Mouse (Mus musculus) neural tube, embryonic 14.5 days (tissue): ENCODE results near the gene Gpr18. TPM values are rescaled to one million over a fixed set of nuclear protein-coding genes. Genes with fewer than 3 reads are reported as not detected.

ENCODE experiments used
- ATAC-seq: fragments of 200-750 bp; cut with Nextera tagmentation; 2 replicates; pipeline ENCODE4 v1.8.0; 2017; ENCODE audit warnings: low read depth, mild to moderate bottlenecking, moderate TSS enrichment, moderate library complexity
- H3K27ac ChIP-seq: fragments of 300-500 bp; sonication (generic); 2 replicates; pipeline ENCODE4 v1.5.1; 2014; ENCODE audit warnings: low read depth, mild to moderate bottlenecking, control low read depth, low read length, moderate library complexity, mixed read lengths
- H3K27me3 ChIP-seq: fragments of 300-500 bp; sonication (generic); 2 replicates; pipeline ENCODE4 v1.6.1; 2014; ENCODE audit warnings: low read length; ENCODE audit not compliant: control insufficient read depth, insufficient read depth
- H3K36me3 ChIP-seq: fragments of 300-500 bp; sonication (generic); 2 replicates; pipeline ENCODE4 v1.6.1; 2014; ENCODE audit warnings: low read length, mixed read lengths; ENCODE audit not compliant: control insufficient read depth, insufficient read depth
- H3K4me1 ChIP-seq: fragments of 300-500 bp; sonication (generic); 2 replicates; pipeline ENCODE4 v1.6.1; 2014; ENCODE audit warnings: low read length; ENCODE audit not compliant: control insufficient read depth, insufficient read depth
- H3K4me2 ChIP-seq: fragments of 300-500 bp; sonication (generic); 2 replicates; pipeline ENCODE4 v1.6.1; 2014; ENCODE audit warnings: mild to moderate bottlenecking, low read depth, low read length, control low read depth
- H3K4me3 ChIP-seq: fragments of 300-500 bp; sonication (generic); 2 replicates; pipeline ENCODE4 v1.5.1; 2014; ENCODE audit warnings: low read depth, low read length, control low read depth, mixed read lengths
- H3K9ac ChIP-seq: fragments of 300-500 bp; sonication (generic); replicated peaks from 2 replicates; pipeline ENCODE4 v1.6.1; 2014; ENCODE audit warnings: low read depth, mild to moderate bottlenecking, control low read depth, low read length, mixed read lengths
- H3K9me3 ChIP-seq: fragments of 300-500 bp; sonication (generic); 2 replicates; pipeline ENCODE4 v1.6.1; 2016; ENCODE audit warnings: low read length; ENCODE audit not compliant: control insufficient read depth
- WGBS: fragments of 180-500 bp; shearing (Covaris S2); extraction: QIAGEN DNeasy Blood & Tissue Kit; methylation state at CpG from one replicate; pipeline ENCODE4 v1.1.7; 2014; 5-methylcytosine and 5-hydroxymethylcytosine counted together
- polyA plus RNA-seq: library from polyadenylated mRNA; unstranded; fragments of >200 nt; fragmentation: Nextera tagmentation; extraction: Ambion mirVana; gene quantifications from 2 replicates; pipeline ENCODE4 v1.2.1, GENCODE M21; 2014

The Gpr18 gene
- polyA plus RNA-seq, 1 experiment from 2014 or later, result 0.54 TPM

DNA sequence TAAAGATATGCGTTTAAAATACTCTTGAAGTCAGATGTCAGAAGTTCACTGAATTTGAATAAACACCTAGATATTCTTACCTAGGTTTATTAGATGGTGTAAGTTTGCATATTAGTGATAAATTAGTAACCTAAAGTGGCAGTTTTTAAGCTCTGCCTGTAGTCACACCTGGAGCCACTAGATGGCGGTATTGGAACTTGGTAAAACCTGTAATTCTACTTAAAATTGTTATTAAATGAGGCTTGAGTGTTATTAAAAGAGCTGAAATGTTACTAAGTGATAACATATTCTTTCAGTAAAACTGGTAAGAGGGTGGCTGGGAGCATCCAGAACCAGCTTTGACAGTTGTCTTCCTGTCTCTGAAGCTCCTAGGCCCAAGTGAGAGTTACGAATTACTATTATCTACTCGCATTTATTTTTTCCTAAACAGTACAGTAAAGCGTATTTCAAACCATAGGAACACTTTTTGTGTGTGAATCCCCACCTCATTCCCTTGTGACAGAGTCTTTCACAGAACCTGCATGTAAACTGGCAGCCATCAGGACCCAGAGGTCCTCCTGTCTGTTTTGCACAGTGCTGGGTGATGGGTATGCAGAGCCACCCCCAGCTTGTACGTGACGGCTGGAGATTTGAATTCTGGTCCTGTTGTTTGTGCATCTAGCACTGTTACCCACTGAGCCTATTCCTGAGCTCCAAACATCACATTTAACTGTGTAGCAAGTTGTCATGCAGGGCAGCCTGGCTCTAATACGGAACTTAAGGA, 13.0 kb upstream of the Gpr18 start:
- H3K27ac ChIP-seq, result no peak overlapping the region
- no peaks in the 10 kb centered on the region for H3K36me3 ChIP-seq
- no peaks in the 10 kb centered on the region for H3K4me1 ChIP-seq
- no peak overlapping the region for H3K4me3 ChIP-seq
- WGBS, result 69% methylated on average over 8 of the region's 8 CpGs
- no peak overlapping the region for H3K4me2 ChIP-seq
- ATAC-seq, result no peak
- H3K9me3 ChIP-seq, result no peaks in the 10 kb centered on the region
- H3K9ac ChIP-seq, result no peak overlapping the region
- H3K27me3 ChIP-seq, result no peaks in the 10 kb centered on the region

DNA sequence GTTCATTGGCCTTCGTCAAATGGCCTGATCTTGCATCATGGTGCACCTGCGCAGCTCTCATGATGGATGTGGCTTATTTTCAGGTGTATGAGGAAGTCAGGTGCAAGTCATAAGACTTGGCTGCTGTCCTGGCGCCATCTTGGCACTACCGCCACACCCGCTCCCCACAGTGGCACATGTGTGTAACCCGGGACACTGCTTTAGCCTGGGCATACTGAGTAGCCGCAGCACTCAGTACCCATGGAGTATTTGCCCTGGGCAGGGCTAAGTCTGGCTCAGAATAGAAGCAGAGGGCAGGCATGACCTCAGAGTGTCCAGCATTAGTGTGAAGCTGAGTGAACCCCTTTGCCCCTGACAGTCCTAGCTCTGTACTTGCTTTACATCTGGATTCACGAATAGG, 11.9 kb upstream of the Gpr18 start:
- no peak for ATAC-seq
- H3K4me2 ChIP-seq, result no peak overlapping the region
- no peak overlapping the region for H3K4me3 ChIP-seq
- WGBS, result 96% methylated on average over 8 of the region's 8 CpGs
- H3K36me3 ChIP-seq, result no peaks in the 10 kb centered on the region
- no peak overlapping the region for H3K27ac ChIP-seq
- H3K4me1 ChIP-seq, result no peaks in the 10 kb centered on the region
- H3K9ac ChIP-seq, result no peak overlapping the region
- no peaks in the 10 kb centered on the region for H3K27me3 ChIP-seq
- H3K9me3 ChIP-seq, result no peaks in the 10 kb centered on the region

DNA sequence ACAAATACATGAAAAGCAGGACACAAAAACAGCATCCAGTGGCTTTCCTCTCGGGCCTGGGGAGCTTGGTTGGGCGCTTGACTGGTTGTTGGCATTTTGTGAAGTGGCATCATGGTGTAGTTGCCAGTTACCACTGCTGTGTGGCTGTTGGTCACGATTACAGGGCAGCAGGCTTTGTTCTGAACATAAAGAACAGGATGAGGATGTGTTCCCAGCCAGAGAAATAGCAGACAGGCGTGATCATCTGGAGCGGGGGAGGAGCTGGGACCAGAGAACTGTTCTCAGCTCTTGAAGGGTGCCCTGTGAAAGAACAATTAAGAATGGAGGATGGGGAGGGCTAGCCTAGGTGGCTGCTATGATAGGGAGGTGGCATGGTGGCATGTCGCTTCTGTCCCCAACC, 11.3 kb upstream of the Gpr18 start:
- Histone ChIP-seq H3K27ac (no peak overlapping the region), H3K36me3 (no peaks in the 10 kb centered on the region), H3K27me3 (no peaks in the 10 kb centered on the region), H3K4me2 (no peak overlapping the region), H3K9ac (no peak overlapping the region), H3K9me3 (no peaks in the 10 kb centered on the region), H3K4me3 (no peak overlapping the region), H3K4me1 (no peaks in the 10 kb centered on the region)
- 84% methylated on average over 6 of the region's 6 CpGs for WGBS
- ATAC-seq, result no peak

DNA sequence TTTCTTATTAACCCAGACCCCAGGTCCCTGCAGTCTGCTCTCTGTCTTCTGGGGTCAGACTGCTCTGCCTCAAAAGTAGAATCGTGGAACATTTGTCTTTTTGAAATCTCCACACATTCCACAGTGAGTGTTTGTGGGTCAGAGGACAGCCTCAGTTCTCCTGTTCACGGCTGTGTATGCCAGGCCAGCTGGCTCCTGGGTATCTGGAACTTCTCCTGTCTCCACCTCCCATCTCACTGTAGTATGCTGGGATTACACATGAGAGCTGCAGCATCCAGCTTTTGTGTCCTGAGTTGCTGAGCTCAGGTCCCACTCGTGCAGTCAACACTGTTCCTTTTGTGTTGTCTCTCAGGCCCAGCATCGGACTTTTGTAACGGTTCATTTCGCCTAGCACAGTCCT, 9.3 kb upstream of the Gpr18 start:
- H3K4me2 ChIP-seq, result no peak overlapping the region
- H3K9ac ChIP-seq, result no peak overlapping the region
- no peaks in the 10 kb centered on the region for H3K9me3 ChIP-seq
- no peaks in the 10 kb centered on the region for H3K36me3 ChIP-seq
- no peaks in the 10 kb centered on the region for H3K27me3 ChIP-seq
- no peaks in the 10 kb centered on the region for H3K4me1 ChIP-seq
- ATAC-seq, result no peak
- H3K4me3 ChIP-seq, result no peak overlapping the region
- 76% methylated on average over 6 of the region's 6 CpGs for WGBS
- H3K27ac ChIP-seq, result no peak overlapping the region

DNA sequence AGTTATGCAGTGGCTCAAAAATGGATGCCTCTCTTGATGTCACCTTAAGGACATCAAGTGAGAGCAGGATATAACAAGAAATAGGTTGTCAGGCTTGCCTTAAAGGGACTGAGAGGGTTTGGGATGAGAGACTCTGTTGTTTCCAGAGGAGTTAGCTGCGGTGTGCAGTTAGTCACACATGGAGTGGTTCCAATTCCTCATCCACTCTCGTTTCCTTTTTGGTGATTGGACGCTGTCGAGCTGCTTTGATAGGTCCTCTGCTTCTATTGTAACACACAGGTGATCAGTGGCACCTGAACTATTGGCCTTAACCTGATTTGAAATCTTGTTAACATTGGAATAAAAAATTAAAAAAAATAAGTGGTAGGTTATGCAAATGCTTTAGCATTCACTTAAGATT, 7.2 kb upstream of the Gpr18 start:
- H3K27ac ChIP-seq, result no peak overlapping the region
- H3K4me1 ChIP-seq, result no peaks in the 10 kb centered on the region
- no peaks in the 10 kb centered on the region for H3K9me3 ChIP-seq
- no peak overlapping the region for H3K9ac ChIP-seq
- H3K36me3 ChIP-seq, result no peaks in the 10 kb centered on the region
- H3K4me3 ChIP-seq, result no peak overlapping the region
- 85% methylated on average over 4 of the region's 4 CpGs for WGBS
- no peak for ATAC-seq
- no peak overlapping the region for H3K4me2 ChIP-seq
- no peaks in the 10 kb centered on the region for H3K27me3 ChIP-seq

DNA sequence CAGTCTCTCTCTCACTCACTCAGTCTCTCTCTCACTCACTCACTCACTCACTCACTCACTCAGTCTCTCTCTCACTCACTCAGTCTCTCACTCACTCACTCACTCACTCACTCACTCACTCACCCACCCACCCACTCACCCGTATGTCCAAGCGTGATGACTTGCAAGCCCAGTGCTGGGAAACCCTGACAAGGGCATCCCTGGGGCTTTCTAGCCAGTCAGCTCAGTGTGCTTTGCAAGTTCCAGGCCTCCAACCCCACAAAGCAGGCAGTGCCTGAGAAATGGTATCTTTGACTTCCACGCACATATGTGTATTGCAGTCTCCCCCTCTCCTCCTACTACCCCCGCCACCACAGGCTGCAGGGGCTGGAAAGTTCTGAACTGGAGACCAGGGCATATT, 6.4 kb upstream of the Gpr18 start:
- ATAC-seq, result no peak

DNA sequence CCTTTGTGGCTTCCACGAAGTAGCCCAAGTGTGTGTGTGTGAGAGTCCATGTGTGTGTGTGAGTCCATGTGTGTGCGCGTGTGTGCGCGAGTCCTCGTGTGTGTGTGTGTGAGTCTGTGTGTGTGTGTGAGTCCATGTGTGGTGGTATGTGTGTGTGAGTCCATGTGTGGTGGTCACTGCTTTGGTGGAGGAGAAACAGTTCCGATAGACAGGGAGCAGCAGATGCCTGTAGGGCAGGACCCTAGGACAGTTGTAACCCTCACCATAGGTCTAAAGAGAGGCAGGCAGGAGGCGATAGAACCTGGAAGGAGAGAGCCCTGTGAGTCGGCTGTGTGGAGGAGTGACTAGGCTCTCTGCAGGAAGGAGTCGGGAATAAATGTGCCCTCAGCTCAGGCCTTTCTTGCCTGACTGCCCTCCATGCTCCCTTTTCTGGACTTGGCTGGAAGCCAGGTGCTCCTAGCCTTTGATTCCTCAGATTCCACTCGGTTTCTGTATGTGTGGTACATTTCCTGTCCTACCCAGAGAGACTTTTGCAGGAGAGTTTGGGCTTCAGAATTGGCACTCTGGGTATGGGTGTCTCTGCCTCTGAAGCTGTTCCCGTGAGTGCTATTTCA, 5.0 kb upstream of the Gpr18 start:
- Histone ChIP-seq H3K27me3 (no peaks in the 10 kb centered on the region), H3K36me3 (no peaks in the 10 kb centered on the region; the same call in 1 of the 2 replicates), H3K27ac (no peak overlapping the region), H3K4me1 (no peaks in the 10 kb centered on the region), H3K9ac (no peak overlapping the region), H3K4me3 (no peak overlapping the region), H3K4me2 (no peak overlapping the region), H3K9me3 (no peaks in the 10 kb centered on the region)
- WGBS, result 85% methylated on average over 12 of the region's 12 CpGs
- ATAC-seq, result no peak

More for the DNA sequence above, 6.4 kb upstream of the Gpr18 start:
- no peaks in the 10 kb centered on the region for H3K27me3 ChIP-seq
- 87% methylated on average over 4 of the region's 4 CpGs for WGBS
- H3K27ac ChIP-seq, result no peak overlapping the region
- no peak overlapping the region for H3K4me3 ChIP-seq
- no peaks in the 10 kb centered on the region for H3K4me1 ChIP-seq
- H3K4me2 ChIP-seq, result no peak overlapping the region
- no peak overlapping the region for H3K9ac ChIP-seq
- H3K9me3 ChIP-seq, result no peaks in the 10 kb centered on the region
- H3K36me3 ChIP-seq, result no peaks in the 10 kb centered on the region

DNA sequence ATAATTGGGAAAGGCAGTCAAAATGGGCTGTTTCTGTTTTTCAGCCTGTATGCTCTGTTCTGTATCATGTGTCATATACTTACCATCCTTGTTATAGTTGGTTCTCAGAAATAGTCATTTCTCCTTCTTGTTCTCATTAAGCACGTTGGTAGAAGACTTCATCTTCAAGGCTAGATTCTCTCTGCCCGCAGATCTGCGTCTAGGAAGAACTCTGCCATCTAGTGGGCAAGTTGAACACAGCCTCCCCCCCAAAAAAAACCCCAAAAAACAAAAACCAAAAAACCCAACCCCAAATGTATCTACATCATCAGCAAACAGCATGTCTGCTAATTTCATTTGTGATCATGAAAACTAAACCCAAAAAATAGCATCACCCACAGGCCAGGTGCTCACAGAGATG, 4.2 kb upstream of the Gpr18 start:
- no peaks in the 10 kb centered on the region; the same call in 1 of the 2 replicates for H3K36me3 ChIP-seq
- H3K4me3 ChIP-seq, result no peak overlapping the region
- no peak for ATAC-seq
- H3K27ac ChIP-seq, result no peak overlapping the region
- H3K9ac ChIP-seq, result no peak overlapping the region
- H3K27me3 ChIP-seq, result no peaks in the 10 kb centered on the region
- no peaks in the 10 kb centered on the region for H3K9me3 ChIP-seq
- no peak overlapping the region for H3K4me2 ChIP-seq
- no peaks in the 10 kb centered on the region for H3K4me1 ChIP-seq
- WGBS, result 41% methylated on average over 3 of the region's 3 CpGs

DNA sequence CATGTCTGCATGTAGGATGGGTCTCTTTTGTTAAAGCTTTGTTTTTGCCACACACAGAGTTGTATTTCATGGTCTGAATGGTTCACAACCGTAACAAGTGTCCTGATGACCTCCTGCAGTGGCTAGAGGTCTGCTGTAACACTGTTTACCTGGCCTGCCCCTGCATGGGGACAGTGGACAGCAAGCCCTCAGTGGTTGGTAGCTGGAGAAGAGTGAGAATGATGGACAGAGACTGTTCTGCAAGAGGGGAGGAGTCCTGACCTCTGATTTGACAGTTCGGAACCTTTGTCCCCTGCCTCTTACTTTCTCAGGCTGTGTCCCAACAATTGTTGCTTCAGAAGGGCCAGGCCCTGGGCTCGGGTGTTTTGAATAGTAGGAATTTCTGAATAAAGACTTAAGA, 2.7 kb upstream of the Gpr18 start:
- Histone ChIP-seq H3K4me2 (no peak overlapping the region), H3K27me3 (no peaks in the 10 kb centered on the region), H3K4me1 (no peaks in the 10 kb centered on the region), H3K36me3 (no peaks in the 10 kb centered on the region; the same call in 1 of the 2 replicates), H3K4me3 (no peak overlapping the region), H3K9me3 (no peaks in the 10 kb centered on the region), H3K9ac (no peak overlapping the region), H3K27ac (no peak overlapping the region)
- no peak for ATAC-seq
- WGBS, result 73% methylated on average over 3 of the region's 3 CpGs
